In genomic region chr6:86547880-86548367, GRCm38 (mm10) we compare ENCODE assay signal across 9 mouse cellular contexts. TPM values are rescaled to one million over a fixed set of nuclear protein-coding genes. Genes with fewer than 3 reads are reported as not detected.
DNase-seq lines count a peak whose midpoint lies in the region; ATAC-seq and TF ChIP-seq lines count a peak whose summit lies in the region.
"Had no signal": no experiment of that assay in that cellular context is flagged by ENCODE, and none has a peak within 500 bp of the region (broad histone marks: within the 10 kb centered on the region; RNA-seq: fewer than 3 reads in every experiment).

No protein-coding gene starts in this region.

- peaks cover 19% of the 10 kb centered on the region for H3K36me3 ChIP-seq in intestine, postnatal 0 days (ENCODE audit: control insufficient read depth, insufficient read depth)
- peaks cover 46% of the 10 kb centered on the region for H3K36me3 ChIP-seq in lung, embryonic 14.5 days (ENCODE audit: insufficient read depth)
- H3K36me3 ChIP-seq in hindbrain, postnatal 0 days (ENCODE audit: insufficient read depth, low read length), result peaks cover 24% of the 10 kb centered on the region; the same call in 1 of the 2 replicates

- TF ChIP-seq CTCF in intestine, postnatal 0 days (IDR thresholded peaks at IDR 0.05; ENCODE audit: low read depth), result peak; percentile 59
- TF ChIP-seq CTCF in lung, embryonic 14.5 days (IDR thresholded peaks at IDR 0.05; ENCODE audit: low read depth), result peak; percentile 39
- TF ChIP-seq CTCF in hindbrain, postnatal 0 days (IDR thresholded peaks at IDR 0.05; ENCODE audit: low read depth), result no peak

- DNase-seq in thymus, postnatal 14 days, result peak; percentile 15
- no peak for DNase-seq in thymus, postnatal 10 days (ENCODE audit: low spot score in 2 of 2)
- DNase-seq in lung, embryonic 14.5 days, result peak; percentile 77
- DNase-seq in yolk sac, embryonic 10.5 days (ENCODE audit: low spot score), result peak; percentile 71
- no peak for DNase-seq in adrenal gland, postnatal 4 days (ENCODE audit: low spot score in 2 of 2)
- DNase-seq in hindbrain, postnatal 0 days (ENCODE audit: low spot score), result no peak
- DNase-seq in left cerebral cortex, postnatal 36 days (ENCODE audit: low spot score in 2 of 2), result no peak

- ATAC-seq in intestine, postnatal 0 days, result peak; percentile 93
- peak; percentile 94 for ATAC-seq in lung, embryonic 14.5 days (ENCODE audit: insufficient read depth)
- no peak for ATAC-seq in hindbrain, postnatal 0 days

- intact Hi-C loops in left cerebral cortex, postnatal 36 days (cut with DNase I), result loop anchor here (5.0 kb wide), 1 partner anchor 49 kb away; no protein-coding TSS in a partner anchor

- H3K27me3 ChIP-seq in intestine, postnatal 0 days (replicated peaks; ENCODE audit: control insufficient read depth, insufficient read depth, low read length), result no peaks in the 10 kb centered on the region
- H3K27me3 ChIP-seq in lung, embryonic 14.5 days (ENCODE audit: insufficient read depth, low read length), result no peaks in the 10 kb centered on the region
- H3K27me3 ChIP-seq in hindbrain, postnatal 0 days (ENCODE audit: insufficient read depth, low read length), result no peaks in the 10 kb centered on the region

- peak overlapping the region; percentile 40 for H3K4me2 ChIP-seq in intestine, postnatal 0 days (replicated peaks; ENCODE audit: low read depth)
- no peak overlapping the region for H3K4me2 ChIP-seq in lung, embryonic 14.5 days
- no peak overlapping the region for H3K4me2 ChIP-seq in hindbrain, postnatal 0 days (ENCODE audit: low read depth, low read length)

- H3K9ac ChIP-seq in intestine, postnatal 0 days (ENCODE audit: low read depth, low read length), result no peak overlapping the region
- peak overlapping the region; percentile 20; the same call in 1 of the 2 replicates for H3K9ac ChIP-seq in lung, embryonic 14.5 days
- no peak overlapping the region for H3K9ac ChIP-seq in hindbrain, postnatal 0 days (replicated peaks; ENCODE audit: low read length)

- H3K9me3 ChIP-seq in intestine, postnatal 0 days (ENCODE audit: control insufficient read depth), result no peaks in the 10 kb centered on the region
- no peaks in the 10 kb centered on the region for H3K9me3 ChIP-seq in lung, embryonic 14.5 days (ENCODE audit: low read depth, low read length)
- no peaks in the 10 kb centered on the region for H3K9me3 ChIP-seq in hindbrain, postnatal 0 days (ENCODE audit: low read length)
- H3K9me3 ChIP-seq: G1E had no signal

- H3K27ac ChIP-seq in intestine, postnatal 0 days (ENCODE audit: low read depth, low read length), result peak overlapping the region; percentile 88
- H3K27ac ChIP-seq in lung, embryonic 14.5 days (ENCODE audit: low read depth), result peak overlapping the region; percentile 5; the same call in 1 of the 2 replicates
- H3K27ac ChIP-seq in hindbrain, postnatal 0 days, result no peak overlapping the region

- no peak overlapping the region for H3K4me3 ChIP-seq in intestine, postnatal 0 days (ENCODE audit: low read depth, low read length)
- no peak overlapping the region for H3K4me3 ChIP-seq in lung, embryonic 14.5 days (ENCODE audit: low read depth, low read length)
- no peak overlapping the region for H3K4me3 ChIP-seq in hindbrain, postnatal 0 days (ENCODE audit: low read length)

- 26% methylated on average over 8 of the region's 8 CpGs for WGBS in intestine, postnatal 0 days
- WGBS in lung, embryonic 14.5 days, result 28% methylated on average over 8 of the region's 8 CpGs
- WGBS in hindbrain, postnatal 0 days, result 92% methylated on average over 8 of the region's 8 CpGs

- H3K4me1 ChIP-seq in intestine, postnatal 0 days (replicated peaks; ENCODE audit: control insufficient read depth, insufficient read depth, low read length), result no peaks in the 10 kb centered on the region
- no peaks in the 10 kb centered on the region for H3K4me1 ChIP-seq in lung, embryonic 14.5 days (ENCODE audit: insufficient read depth)
- H3K4me1 ChIP-seq in hindbrain, postnatal 0 days (ENCODE audit: insufficient read depth, low read length), result no peaks in the 10 kb centered on the region

RNA-seq across cellular contexts. Expression of gene Pcbp1, which starts 21.8 kb away (rescaled TPM):
- 326 and 327 TPM in 2 replicates for polyA plus RNA-seq in intestine, postnatal 0 days (2015; fragmentation: Nextera tagmentation; extraction: Ambion mirVana)
- polyA plus RNA-seq in lung, embryonic 14.5 days (2014; fragmentation: Nextera tagmentation; extraction: Ambion mirVana), result 552 and 588 TPM in 2 replicates
- 100 to 1,000 TPM; 273 to 288 TPM for total RNA-seq in adrenal gland, postnatal 4 days (2021)
- total RNA-seq in hindbrain, postnatal 0 days (2014; rRNA removed), result 61.7 and 71.3 TPM in 2 replicates
- 300 and 303 TPM in 2 replicates for polyA plus RNA-seq in hindbrain, postnatal 0 days (2015; fragmentation: Nextera tagmentation; extraction: Ambion mirVana)
- total RNA-seq in left cerebral cortex, postnatal 36 days (2021), result 100 to 1,000 TPM; 179 to 192 TPM

Comparison
In these comparisons a context has a peak if more than half of its experiments do, and no peak if none do; other contexts are left out.
1. DNase-seq: peak in thymus, postnatal 14 days (single experiment), lung, embryonic 14.5 days (single experiment) and yolk sac, embryonic 10.5 days (single experiment); none in thymus, postnatal 10 days (0 of 2), adrenal gland, postnatal 4 days (0 of 2), hindbrain, postnatal 0 days (single experiment) and left cerebral cortex, postnatal 36 days (0 of 2).